Mouse (Mus musculus) thymus, postnatal 10 days (tissue): ENCODE measurements around the gene Gm39115.
"Not testable (repeated sequence)": the region's sequence is repeated elsewhere in the genome, so short reads cannot be mapped to it uniquely, and the experiment has no call there.

Source experiments
- DNase-seq, 2 experiments: peaks; one replicate each; pipeline ENCODE4 v3.0.0; 2021; ENCODE audit warnings: low spot score in 2 of 2

The Gm39115 gene

DNA sequence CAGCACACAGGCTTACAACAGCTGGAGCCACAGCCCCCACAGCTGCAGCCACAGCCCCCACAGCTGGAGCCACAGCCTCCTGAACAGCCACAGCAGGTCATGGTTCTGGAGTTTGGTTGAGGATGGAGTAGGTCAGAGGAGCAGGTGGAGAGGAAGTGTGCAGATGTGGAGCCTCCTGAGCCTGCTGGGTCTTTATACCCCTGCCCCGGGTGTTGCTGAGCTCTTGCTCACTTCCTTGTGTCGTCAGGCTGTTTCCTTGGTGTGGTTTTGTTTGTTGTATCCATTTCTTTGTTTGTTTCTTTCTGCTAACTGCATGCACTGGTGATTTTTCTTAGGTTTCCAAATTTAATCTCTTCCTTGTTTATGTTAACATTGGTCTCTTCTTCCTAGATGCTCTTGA is at the start of gene Gm39115:
TSS of gene Gm39115 (minus strand) at position 101 of the 400 bp plus-strand sequence.
- DNase-seq: not testable (repeated sequence)

DNA sequence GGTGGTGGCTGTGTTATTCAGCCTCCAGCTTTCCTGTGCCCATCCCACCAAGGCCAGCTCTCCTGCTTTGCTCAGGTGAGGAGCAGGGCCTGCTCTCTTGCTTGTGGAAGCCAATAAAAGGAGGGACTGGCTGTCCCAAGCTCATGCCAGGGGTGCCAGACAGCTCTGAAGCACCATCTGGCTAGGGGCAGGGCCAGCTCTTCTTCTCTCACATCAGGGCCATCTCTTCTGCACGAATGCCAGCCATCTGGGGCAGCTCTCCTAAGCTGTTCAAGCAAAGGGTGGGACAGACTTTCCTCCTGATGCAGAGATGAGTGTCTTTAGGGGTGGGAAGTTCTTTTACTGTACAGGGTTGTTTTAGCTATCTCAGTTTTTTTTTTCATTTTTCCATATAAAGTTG is 45.2 kb upstream of the Gm39115 start:
- no peak for DNase-seq

DNA sequence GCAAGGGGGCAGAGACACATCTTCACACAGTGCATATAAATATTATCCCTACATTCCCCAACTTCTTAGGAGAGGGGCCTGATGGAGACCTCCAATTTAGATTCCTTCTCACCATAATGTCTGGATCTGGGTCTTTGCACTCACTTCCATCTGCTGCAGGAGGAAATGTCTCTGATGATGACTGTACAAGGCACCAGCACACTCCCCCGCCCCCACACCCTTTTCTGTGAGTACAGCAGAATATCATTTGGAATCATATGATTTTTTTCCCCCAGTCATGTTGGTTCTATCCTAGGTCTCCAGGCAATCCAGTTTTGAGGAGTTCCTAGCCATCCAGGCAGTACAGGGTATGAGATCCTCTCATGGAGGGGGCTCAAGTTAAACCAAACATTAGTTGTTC is 42.9 kb upstream of the Gm39115 start:
- no peak for DNase-seq

DNA sequence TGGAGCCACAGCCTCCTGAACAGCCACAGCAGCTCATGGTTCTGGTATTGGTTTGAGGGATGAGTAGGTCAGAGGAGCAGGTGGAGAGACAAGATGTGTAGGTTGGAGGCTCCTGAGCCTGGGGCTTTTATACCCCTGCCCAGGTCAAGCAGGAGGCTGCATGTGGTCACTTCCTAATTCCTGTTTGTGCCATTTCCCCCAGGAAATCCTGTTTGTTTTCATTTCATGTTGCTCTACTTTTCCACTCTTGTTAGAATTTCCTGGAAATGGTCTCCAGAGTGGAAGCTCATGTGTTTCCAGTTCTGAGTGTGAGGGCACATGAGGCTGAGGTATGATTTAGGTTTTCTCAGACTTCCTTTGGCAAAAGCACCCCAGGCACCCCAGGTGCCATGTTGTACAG is 40.1 kb upstream of the Gm39115 start, which contains the start of gene Krtap5-2:
TSS of gene Krtap5-2 (minus strand) at position 101 of the 400 bp plus-strand sequence.
- DNase-seq: not testable (repeated sequence)

DNA sequence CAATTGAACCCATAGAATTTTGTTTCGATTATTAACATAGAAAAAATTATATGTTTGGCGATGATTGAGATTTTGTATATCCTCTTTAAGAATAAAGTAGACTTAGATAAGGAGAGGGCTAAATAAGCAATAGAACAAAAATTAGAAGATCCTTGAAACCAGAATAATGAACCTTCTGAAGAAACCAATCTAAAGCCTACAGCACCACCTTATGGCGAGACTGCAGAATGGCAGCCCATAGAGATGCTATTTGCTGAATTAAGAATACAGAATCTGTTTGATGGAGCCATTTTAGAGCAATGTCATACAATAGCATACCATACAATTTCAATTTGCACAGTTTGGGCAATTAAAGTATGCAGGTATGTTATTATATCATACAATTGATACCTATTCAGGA is 34.0 kb upstream of the Gm39115 start:
- no peak for DNase-seq

DNA sequence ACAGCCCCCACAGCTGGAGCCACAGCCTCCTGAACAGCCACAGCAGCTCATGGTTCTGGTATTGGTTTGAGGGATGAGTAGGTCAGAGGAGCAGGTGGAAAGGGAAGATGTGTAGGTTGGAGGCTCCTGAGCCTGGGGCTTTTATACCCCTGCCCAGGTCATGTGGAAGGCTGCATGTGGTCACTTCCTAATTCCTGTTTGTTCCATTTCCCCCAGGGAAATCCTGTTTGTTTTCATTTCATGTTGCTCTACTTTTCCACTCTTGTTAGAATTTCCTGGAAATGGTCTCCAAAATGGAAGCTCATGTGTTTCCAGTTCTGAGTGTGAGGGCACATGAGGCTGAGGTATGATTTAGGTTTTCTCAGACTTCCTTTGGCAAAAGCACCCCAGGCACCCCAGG is 29.8 kb upstream of the Gm39115 start, which contains the start of gene Gm4553:
TSS of gene Gm4553 (minus strand) at position 101 of the 400 bp plus-strand sequence.
- DNase-seq: not testable (repeated sequence)

DNA sequence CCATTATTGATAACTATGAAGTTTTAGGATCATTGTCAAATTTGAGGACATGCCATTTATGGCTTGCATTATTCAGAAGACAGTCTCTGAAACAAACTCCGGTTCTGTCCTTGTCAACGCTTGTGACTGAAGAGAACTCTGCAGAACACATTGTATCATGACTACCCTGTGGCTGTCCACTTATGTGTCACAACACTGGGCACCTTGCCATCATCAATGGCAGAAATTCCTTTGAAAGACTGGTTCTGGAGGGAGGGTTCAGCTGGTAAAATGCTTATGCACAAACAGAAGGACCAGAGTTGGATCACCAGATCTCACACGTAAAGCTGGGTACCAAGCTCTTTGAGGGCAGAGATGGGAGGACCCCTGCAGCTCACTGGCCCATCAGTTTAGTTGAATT is 23.5 kb upstream of the Gm39115 start:
- no peak for DNase-seq

DNA sequence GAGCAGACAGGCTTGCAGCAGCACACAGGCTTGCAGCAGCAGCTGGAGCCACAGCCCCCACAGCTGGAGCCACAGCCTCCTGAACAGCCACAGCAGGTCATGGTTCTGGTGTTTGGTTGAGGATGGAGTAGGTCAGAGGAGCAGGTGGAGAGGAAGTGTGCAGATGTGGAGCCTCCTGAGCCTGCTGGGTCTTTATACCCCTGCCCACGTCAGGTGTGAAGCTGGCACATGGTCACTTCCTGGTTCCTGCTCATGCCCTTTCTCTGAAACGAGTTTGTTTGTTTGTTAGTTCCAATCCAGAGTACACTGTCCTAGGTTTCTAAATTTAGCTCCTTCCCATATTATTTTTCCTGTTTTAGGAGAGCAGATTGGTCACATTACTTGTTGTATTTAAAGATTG is 21.2 kb upstream of the Gm39115 start, which contains the start of gene Gm29735:
TSS of gene Gm29735 (minus strand) at position 101 of the 400 bp plus-strand sequence.
- DNase-seq: not testable (repeated sequence)

DNA sequence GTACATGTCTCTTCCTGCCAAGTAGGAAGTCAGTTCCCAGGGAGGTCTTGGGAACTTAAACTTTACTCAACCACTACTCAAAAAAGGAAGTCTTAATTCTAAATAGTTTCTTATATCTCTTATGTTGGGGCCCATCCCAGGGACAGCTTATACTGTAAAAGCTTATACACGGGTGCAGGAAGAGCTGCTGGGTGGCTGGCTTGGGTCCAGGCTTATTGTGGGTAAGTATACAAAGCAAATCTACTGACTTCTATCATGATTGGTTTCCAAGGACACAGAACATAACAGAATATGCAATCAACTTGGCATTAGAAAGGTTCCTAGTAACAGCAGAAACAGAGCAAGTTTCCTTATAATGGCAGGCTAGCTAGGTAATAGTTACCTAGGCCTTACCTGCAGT is 19.5 kb upstream of the Gm39115 start:
- no peak for DNase-seq

DNA sequence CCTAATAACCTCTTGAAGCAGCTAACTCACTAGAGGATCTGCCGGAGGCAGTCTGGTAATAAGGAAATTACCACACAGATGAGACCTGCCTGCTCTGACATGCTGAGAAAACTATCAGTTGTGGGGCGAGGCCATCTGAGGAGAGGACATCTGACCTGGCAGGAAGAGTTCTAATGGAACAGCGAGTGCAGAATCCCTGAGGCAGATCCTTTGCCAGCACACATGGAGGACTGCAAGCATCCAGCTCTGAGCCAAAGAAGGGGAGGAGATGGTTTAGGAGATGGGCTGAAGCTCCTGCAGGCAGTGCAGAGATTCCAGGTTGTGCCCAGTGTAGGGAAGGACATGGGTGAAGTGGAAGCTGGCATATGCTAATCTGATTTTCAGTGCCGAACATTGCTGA is 16.4 kb upstream of the Gm39115 start:
- DNase-seq: no peak

DNA sequence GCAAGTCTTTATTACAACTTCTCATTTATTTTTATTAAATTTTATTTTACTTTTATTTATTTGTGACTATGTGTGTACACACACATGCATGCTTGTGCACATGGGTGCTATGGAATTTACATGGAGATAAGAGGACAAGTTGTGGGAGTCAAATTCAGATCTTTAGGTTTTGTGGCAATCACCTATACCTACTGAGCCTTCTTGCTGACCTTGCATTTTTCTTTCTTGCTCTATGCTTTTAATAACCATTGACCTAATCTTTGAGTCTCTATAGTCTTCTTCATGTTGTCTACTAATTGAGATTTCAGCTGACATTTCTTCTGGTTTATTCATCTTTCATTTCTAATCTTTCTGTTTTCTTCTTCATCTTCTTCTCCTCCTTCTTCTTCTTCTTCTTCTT is 12.8 kb upstream of the Gm39115 start:
- DNase-seq: no peak

DNA sequence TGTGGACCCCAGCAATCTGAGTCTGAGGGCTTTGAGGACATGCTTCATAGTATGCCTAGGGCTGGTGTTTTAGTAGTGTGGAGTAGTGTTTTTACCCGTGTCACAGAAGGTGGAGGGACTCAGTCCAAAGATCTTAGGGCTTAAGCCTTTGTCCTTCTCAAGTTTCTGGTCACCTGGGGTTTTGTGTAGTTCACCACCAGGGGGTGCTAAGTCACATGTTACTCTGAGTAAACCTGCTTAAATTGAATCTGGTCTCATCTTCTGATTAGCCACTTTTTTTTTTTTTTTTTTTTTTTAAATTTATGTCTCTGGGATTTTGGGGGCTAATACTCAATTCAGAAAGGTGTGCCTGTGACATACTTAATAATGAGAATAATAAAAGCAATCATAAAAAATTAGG is 10.2 kb upstream of the Gm39115 start:
- peak in 1 of 2 experiments; percentile 52 for DNase-seq

DNA sequence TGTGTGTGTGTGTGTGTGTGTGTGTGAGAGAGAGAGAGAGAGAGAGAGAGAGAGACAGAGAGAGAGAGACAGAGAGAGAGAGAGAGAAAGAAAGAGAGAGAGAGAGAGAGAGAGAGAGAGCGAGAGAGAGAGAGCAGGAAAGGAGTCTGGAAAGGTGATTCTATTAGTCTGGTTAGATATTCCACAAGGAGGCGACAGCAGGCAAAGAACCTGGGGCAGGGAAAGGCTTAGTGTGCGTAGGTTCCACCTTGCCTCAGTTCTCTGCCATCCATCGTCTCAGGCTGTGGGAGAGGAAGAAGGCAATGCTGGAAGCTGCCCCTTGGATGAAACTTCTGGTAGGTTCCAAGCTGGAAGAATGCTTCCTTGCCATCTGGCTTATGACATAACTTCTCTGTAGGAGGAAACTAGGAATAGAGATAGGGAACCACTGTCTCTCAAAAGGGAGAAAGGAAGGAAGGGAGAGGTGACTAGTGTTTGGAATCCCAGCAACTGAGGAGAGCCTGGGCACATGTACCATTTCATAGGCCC is 9.6 kb upstream of the Gm39115 start:
- DNase-seq: no peak

DNA sequence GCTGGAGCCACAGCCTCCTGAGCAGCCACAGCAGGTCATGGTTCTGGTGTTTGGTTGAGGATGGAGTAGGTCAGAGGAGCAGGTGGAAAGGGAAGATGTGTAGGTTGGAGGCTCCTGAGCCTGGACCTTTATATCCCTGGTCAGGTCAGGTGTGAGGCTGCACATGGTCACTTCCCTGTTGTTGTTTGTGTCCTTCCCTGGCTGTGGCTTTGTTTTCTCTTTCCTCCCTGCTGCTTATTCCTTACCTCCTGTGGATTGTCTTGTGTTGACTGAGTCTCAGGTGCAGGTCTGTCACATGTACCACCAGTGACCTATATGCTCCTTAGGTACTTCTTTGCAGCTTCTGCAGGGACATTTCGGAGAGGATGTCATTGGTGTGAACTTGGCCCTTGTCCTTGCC is 8.7 kb upstream of the Gm39115 start, which contains the start of gene Gm45337:
TSS of gene Gm45337 (minus strand) at position 101 of the 400 bp plus-strand sequence.
- DNase-seq: no peak

DNA sequence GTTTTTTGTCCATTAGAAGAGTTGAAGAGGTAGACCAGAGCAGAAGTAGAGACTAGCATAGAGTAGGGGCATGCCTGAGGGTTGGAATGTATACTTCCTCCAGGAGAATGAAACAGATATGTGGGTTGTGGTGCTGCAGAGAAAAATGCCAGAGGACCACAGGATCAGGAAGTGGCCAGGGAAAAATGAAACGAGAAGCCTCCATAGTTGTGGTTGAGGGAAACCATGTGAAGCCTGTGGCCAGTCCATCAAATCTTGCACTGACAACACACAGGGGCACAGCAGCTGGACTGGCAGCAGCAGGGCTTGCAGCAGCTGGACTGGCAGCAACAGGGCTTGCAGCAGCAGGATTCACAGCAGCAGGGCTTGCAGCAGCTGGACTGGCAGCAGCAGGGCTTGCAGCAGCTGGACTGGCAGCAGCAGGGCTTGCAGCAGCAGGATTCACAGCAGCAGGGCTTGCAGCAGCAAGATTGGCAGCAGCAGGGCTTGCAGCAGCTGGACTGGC is 7.7 kb upstream of the Gm39115 start:
- not testable (repeated sequence) for DNase-seq

DNA sequence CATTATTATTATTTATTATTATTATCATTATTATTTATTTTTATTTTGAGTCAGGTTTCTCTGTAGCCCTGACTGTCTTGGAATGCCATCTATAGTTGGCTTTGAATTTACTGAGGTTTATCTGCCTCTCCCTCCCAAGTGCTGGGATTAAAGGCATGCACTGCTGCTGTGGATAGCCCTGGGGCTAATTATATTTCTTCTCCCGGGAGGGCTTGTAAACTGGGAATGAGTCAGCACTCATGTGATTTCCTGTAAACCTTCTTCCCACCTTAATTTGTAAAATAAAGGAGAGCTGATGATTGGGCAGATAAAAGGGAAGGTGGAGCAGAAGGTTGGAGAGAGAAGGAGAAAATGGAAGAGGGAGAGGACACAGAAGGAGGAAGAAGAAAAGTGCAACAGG is 4.9 kb upstream of the Gm39115 start:
- DNase-seq: no peak

DNA sequence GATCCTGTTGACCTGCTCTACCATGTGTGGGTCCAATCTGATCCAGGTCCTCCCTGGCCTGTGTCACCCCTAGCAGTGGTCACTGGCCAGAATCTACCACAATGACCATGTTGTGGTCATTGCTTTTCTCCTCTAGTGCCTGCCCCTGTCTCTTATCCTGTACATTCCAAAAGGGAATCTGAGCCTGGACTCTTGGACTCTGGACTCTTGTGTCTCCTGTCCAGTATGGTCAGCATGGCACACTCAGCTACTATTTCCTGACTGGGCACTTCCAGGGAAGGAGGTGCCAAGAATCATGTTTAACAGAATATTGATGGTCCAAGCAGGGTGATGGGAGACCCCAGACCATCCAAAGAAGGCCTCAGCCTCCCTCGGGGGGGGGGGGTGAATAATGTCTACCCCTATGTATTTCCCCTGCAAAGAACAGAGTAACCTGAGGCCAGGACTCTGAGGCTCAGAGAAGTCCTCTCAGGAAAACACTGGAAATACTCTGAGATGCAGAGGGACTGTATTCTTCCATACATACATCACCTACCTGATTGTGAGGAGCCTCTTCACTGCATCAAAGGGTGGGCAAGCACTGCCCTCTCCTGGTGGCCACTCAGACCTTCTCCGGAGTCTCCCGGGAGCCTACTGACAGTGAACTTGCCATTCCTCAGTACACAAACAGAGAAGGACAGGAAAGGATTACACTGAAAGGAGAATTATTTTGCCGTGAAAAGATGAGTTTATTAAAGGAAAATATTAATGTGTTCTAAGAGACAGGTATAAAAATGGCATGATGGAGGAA is 1.4 kb downstream of the Gm39115 start:
- DNase-seq: no peak

DNA sequence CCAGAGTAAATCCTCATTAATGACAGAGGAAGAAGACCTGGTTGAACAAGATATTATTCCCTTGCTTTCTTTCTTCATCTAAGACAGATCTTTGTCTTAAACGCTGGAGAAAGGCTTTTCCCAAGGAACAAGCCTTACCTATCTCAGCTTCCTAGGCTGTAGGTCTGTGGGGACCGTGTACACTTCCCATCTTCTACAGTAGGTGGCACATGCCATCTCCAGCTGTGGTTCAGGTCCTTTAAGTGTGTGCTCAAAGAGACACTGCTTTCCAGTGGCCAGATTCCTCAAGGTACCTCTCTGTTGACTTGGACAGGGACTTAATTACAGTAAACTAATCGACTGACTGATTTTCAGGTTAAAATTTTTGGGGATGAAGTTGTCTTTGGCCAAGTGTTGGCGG is 7.0 kb downstream of the Gm39115 start:
- DNase-seq: no peak

DNA sequence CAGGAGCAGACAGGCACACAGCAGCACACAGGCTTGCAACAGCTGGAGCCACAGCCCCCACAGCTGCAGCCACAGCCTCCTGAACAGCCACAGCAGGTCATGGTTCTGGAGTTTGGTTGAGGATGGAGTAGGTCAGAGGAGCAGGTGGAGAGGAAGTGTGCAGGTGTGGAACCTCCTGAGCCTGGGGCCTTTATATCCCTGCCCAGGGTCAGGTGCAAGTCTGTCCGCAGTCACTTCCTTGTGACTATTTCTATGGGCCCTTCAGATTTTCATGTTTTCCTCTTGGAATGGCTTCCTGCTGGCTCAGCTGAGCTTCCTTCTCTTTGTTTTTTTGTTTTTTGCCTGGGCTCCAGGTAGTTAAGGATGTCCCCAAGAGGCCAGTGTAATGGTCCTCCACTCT is 15.2 kb downstream of the Gm39115 start, which contains the start of gene Gm45618:
TSS of gene Gm45618 (minus strand) at position 101 of the 400 bp plus-strand sequence.
- not testable (repeated sequence) for DNase-seq

DNA sequence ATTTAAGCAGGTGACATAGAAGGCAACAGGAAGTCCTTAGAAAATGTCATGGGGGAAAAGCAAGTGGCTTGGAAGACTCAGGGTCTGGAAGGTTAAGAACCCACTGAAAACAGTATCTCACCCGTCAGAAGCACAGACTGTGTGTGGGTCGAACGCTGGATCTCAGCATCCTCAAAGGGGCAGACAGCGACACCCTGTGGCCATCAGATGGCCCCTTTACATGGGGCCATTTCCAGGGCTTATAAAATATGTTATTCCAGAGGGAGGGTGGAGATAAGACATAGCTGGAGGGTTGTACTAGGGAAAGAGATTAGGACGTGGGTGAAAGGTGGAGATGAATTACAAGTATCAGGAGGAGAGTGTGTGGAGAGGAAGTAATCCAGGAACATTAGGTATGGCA is 16.2 kb downstream of the Gm39115 start:
- DNase-seq: no peak

DNA sequence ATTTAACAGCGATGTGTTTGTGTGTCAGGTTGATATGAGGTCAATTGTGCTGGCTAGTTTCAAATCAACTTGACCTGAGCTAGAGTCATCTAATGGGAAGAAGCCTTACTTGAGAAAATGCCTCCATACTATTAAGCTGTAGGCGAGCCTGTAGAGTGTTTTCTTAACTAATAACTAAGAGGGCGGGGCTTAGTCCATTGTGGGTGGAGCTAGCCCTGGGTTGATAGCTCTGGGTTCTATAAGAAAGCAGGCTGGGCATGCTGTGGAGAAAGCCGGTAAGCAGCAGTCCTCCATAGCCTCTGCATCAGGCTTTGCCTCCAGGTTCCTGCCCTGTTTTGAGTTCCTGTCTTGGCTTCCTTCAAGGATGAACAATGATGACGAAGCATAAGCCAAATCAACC is 31.1 kb downstream of the Gm39115 start:
- no peak for DNase-seq

DNA sequence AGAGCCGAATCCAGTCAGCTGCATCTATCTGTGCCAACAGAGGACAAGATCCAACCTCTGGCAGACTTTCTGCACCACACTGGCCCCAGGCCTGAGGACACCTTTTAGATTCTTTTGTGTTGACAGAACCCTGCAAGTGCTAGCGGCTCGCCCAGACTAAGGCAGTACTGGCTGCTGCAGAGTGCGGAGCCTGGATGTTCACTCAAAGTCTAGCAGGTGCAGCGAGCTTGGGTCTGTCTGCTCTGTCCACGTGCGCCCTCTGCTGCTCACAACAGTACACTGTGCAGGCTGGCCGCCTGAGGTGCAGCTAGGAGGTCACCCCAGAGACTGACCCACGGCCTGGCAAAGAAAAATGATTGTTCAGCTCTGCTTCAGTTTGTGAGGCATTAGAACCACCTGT is 38.1 kb downstream of the Gm39115 start:
- peak; percentile 18 to 78 for DNase-seq

DNA sequence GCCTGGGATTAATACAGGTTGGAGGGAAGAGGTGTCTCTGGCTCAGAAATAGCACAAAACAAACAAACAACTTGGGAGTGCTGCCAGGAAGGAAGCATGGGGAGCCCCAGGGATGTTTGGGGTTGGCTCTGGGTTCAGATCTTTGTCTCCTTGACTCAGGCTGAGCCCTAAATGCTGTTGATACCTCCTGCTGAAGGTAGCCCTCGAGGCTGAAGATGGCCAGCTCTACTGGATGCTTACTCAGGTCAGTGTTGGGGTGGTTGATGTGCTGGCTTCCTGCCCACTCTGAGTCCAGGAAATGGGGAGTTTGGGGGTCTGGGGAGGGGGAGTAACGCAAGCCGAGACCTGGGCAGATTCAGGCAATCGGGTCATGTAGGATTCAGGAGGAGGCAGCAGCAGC is 39.1 kb downstream of the Gm39115 start:
- no peak for DNase-seq
